Mouse (Mus musculus) G1E-ER4 (cell line): ENCODE measurements around the gene Ccdc127. TPM values are rescaled to one million over a fixed set of nuclear protein-coding genes. Genes with fewer than 3 reads are reported as not detected.

ENCODE experiments used
- GATA1 ChIP-seq: IDR thresholded peaks from one replicate; pipeline ENCODE4 v1.8.0; 2012; ENCODE audit warnings: low read length, inconsistent platforms
- polyA plus RNA-seq: library from polyadenylated mRNA; stranded (reverse); fragments of >175 nt; gene quantifications from 2 replicates; pipeline ENCODE4 v1.2.3, GENCODE M21; 2012

Gene Ccdc127
- 0.30 and 0.32 TPM in 2 replicates for polyA plus RNA-seq

- no peak for TF ChIP-seq GATA1
These were observed at the start of gene Ccdc127, which contains the start of gene Sdha for GRCm38 (mm10) chr13:74349566-74350434. Gene Ccdc127, plus strand, starts transcription at chr13:74350309. Gene Sdha, minus strand, starts transcription at chr13:74350280.

DNA sequence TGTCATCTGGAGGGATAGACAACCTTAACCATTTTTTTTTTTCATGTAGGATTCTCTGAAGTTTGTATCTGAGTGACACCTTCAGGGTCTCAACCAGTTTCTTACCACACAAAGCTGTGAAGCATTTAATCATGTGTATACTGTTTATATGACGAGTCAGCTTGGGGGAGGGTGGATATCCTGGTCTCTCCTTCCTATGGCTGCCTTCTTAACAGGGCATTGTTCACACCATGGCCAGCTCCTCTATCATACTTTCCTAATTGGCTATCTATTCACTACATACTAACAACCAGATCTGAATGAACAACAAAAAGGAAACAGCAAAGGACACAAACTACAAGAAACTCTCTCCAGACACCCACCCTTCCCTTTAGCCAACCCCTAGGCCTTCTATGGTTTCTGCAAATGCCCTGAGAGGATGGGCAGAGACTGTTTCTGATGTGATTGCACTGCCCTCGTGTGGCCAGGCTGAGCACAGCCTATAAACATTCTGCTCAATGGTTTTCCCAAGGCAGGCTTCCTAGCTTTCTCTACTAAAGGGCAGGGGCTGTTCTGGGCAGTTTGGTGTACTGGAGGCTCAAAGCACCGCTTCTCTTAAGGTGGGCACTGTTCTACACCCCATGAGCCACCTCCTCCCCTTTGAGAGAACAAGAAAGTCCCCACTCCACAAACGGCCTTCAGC lies 49.0 kb upstream of the Ccdc127 start:
- no peak for TF ChIP-seq GATA1

GRCm38 (mm10) chr13:74301607-74301984 lies 48.5 kb upstream of the Ccdc127 start:
- no peak for TF ChIP-seq GATA1

DNA sequence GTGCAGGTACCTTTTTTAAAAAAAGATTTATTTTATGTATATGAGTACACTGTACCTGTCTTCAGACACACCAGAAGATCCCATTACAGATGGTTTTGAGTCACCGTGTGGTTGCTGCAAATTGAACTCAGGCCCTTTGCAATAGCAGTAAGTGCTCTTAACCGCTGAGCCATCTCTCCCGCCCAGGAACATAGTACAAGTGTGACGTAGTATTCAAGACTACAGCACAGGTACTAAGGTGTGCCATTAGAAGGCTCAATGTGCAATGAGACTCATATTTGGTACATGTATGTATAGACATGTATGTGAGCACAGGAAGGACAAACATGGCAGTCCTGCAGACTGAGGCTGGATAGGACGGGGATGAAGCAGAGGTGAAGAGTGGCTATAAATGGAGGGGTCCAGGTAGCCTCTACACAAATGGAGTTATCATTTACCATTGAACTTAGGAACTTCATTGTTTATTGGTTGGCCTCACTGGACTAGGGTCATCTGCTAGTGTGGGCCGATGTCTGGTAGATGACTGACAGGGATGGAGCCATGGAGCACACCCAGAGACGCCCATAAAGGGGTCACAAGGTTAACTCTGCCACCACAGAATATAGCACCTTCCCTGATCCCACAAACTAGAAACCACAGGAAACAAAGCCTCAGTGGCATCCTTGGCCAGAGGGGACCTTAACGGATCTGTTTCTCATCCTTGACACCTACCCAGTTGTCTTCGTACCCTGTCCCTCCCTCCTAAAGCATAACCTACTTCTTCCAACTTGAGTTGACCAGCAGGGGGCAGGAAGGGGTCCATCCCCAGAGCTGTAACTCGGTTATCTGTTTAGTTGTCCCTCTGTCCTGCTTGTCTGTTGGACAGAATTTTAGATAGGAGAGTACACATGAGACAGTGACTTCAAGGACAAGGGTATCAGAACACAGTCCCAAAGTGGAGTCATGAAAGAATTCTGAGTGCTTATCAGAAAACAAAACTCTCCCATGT lies 47.8 kb upstream of the Ccdc127 start:
- TF ChIP-seq GATA1, result no peak

- no peak for TF ChIP-seq GATA1
These were observed 44.7 kb upstream of the Ccdc127 start for GRCm38 (mm10) chr13:74305380-74305779.

DNA sequence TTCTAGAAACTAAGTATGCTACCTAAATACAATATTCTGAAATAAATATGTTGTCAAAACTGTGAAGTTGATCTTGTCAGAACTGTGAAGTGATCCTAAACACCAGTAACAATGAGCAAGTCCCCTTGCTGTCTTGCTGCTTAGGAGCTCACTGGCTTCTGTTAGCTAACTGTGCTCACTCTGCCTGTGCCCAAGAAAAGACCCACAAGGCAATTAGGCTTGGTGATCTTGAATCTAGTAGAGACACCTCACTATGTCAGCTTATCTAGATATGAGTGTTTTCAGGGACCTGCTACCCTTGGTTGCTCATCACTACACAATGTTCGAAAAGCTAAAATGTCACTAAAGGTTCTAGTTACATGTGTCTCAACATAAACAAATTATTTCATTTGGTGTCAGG lies 44.3 kb upstream of the Ccdc127 start:
- TF ChIP-seq GATA1, result no peak

GRCm38 (mm10) chr13:74314616-74315015 lies 35.5 kb upstream of the Ccdc127 start:
- no peak for TF ChIP-seq GATA1

DNA sequence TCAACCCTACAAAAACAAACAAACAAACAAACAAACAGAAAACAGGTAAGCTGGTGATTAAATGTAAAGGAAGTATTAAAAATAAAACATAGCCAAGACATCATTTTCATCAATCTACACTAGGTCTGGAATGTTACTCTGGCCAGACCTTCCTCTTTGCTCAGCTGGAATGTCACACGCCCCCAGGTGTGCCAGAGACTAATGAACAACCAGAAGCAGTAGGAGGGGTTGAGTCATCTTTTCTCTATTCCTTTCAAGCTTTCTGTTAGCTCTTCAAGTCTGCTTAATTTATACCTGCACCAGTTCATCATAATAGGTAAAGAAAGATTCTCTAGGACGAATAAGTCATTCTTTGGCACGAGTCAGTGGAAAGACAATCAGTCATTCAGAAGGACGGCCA lies 33.7 kb upstream of the Ccdc127 start:
- TF ChIP-seq GATA1, result no peak

DNA sequence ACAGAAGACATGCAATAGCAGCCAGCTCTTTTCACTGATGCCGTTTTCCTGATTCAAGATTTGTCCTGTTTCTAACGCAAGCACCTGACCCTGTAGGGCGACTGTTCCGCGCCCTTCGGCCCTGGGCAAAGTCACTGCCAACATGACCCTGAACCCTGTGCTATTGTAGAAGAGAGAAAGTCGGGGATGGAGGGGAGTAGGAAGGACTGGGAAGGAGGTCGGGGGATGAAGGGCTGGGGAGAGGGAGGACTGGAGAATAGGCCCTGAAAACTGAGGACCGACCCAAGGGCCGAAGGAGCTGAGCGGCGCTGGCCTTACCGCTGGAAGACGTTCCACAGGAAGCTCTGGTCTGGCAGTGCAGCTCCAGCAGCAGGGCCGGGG lies 33.3 kb upstream of the Ccdc127 start:
- TF ChIP-seq GATA1, result no peak

DNA sequence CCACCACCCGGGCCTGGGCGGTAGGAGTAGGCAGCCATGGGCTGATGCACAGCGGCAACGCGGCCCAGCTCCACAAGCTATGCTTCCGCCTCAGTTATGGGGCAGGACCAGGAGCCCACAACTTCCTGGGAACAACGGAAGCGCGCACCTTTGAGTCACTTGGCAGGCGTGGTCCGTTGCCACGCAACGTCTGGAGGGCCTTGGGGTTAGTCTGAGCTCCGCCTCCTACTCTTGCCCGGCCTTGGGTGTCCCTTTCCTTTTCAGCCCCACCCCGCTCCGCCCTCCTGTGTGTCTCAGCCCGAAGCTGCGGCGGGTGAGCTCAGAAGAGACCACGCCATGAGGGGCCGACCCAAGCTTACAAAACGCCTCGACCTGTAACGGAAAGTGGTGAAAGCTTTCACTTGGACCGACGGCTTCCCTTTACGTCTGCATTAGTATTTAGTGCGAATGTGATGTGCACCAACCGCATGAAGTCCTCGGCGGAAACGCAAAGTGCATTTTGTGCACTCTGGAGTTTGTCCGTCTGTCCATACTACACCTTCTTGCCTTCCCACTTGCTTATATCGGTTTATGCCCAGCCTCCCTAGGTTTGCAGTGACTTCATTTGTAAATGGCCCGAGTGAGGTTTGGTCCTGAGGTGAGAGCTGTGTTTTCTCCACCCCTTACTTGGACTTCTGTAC lies 32.8 kb upstream of the Ccdc127 start, which contains the start of gene Pdcd6:
Pdcd6 (minus strand) TSS at position 411 of the 680 bp plus-strand sequence.
- TF ChIP-seq GATA1, result no peak

DNA sequence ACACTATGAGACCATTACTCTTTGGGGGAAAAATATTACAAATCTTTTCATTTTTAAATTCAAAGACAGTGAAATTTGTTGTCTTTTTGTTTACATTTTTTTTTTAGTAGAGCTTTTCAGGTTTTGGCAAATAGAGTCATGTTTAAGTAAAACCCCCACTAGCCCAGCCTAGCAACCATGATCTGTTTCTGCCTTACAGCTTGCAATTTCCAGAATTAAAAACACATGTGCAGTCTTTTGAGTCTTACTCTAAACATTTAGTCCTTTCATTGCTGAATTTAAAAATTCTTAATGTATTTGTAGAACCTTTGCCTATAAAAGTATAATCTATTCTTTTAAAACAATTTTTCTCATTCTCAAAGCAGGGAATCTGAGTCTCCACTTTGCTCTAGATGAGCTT lies 20.8 kb upstream of the Ccdc127 start:
- TF ChIP-seq GATA1, result no peak

DNA sequence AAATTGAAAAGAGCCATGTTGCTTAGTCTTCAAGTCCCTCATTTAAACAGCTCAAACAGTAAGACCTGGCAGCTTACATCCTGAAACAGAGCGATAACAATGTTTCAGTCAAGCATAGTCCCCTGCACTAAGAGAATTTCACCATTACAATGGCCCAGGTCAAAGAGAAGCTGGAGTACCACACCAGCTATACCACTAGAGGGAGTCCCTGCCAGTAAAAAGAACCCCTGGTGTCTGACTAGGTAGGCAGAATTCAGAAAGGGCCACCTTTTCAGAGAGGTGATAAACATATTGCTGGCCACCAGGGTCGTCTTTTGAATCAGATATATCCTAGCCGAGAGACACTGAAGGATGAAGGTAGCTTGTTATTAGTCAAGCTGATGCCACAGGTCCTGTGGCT lies 9.1 kb upstream of the Ccdc127 start:
- TF ChIP-seq GATA1, result no peak

DNA sequence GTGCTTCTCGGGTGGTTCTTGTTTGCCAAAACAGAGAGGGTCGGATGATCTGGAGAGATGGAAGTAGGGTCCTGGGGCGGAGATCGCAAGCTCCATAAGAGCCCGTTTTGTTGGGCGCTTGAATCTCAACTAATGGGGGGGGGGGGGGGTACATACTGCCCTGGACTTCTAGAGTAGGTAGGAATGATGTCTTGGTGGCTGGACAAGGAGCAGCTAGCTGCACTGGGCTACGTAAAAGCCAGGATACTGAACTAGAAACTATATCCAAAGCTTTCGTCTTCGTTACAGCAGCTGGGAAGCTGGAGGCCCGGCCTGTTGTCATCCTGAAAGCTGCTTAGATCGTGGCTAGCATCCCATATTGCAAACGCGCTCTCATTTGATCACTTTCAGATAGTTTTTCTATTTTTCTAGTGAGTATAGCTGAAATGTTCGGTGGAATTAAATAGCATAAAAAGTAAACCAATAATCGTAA lies 362 bp downstream of the Ccdc127 start:
- TF ChIP-seq GATA1, result no peak

- TF ChIP-seq GATA1, result no peak
These were observed 6.4 kb downstream of the Ccdc127 start for GRCm38 (mm10) chr13:74356491-74356890.

DNA sequence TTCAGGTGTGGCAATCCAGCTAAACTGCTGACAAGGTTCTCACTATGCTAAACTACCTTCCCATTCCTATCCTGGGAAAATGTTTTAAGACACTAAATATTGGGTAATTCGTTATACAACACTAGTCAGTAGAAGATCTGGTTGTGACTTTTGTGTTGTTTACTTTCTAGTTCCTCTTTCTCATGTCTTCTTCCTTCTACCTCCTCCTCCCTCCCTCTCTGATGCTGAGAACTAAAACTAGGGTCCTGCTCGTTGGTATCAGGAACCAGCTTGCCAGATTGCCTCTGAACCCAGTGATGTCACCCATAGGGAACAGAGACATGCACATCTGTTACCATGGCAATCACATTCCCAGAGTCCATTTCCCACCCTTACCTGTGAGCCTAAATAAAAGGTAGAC lies 12.1 kb downstream of the Ccdc127 start:
- TF ChIP-seq GATA1, result no peak
